In genomic region chr1:90928575-90928934, GRCm38 (mm10) we compare ENCODE assay signal across 9 mouse cellular contexts. TPM values are rescaled to one million over a fixed set of nuclear protein-coding genes. Genes with fewer than 3 reads are reported as not detected.
DNase-seq lines count a peak whose midpoint lies in the region; ATAC-seq and TF ChIP-seq lines count a peak whose summit lies in the region.
"Had no signal": no experiment of that assay in that cellular context is flagged by ENCODE, and none has a peak within 500 bp of the region (broad histone marks: within the 10 kb centered on the region; RNA-seq: fewer than 3 reads in every experiment).

No protein-coding gene starts in this region.

- peak overlapping the region; percentile 41 for H3K4me2 ChIP-seq in forebrain, embryonic 15.5 days (replicated peaks)

- DNase-seq in ES-E14 (ENCODE audit: low read depth, low spot score) = peak; percentile 87
- peak; percentile 91 to 95 for DNase-seq in heart, postnatal 10 days
- peak; percentile 86 for DNase-seq in layer of hippocampus, adult 11-12 months (ENCODE audit: low spot score)
- peak; percentile 83 for DNase-seq in lung, adult 2 months
- DNase-seq in ovary, postnatal 14 days (ENCODE audit: low spot score) = peak; percentile 87
- peak; percentile 73 for DNase-seq in thymus, postnatal 14 days

- WGBS in forebrain, embryonic 15.5 days = 2% methylated on average over 6 of the region's 6 CpGs
- WGBS in lung, adult 2 months = 10% methylated on average over 6 of the region's 6 CpGs

- intact Hi-C loops in heart, postnatal 10 days (cut with DNase I) = loop anchor here (1.0 kb wide), 1 partner anchor 28 kb away; no protein-coding TSS in a partner anchor

- no peaks in the 10 kb centered on the region for H3K9me3 ChIP-seq in ES-E14 (ENCODE audit: control insufficient read depth, insufficient read depth, low read depth, low read length)
- H3K9me3 ChIP-seq in forebrain, embryonic 15.5 days = no peaks in the 10 kb centered on the region
- H3K9me3 ChIP-seq: liver, embryonic 15.5 days had no signal

- H3K4me3 ChIP-seq in ES-E14 (ENCODE audit: insufficient read depth in 1 of 2, low read depth in 1 of 2, low read length in 2 of 2, poor library complexity in 1 of 2, severe bottlenecking in 1 of 2) = 0 out of 4 replicates have a peak overlapping the region, but pooled peaks have one; percentile 24 to 43
- H3K4me3 ChIP-seq in forebrain, embryonic 15.5 days = no peak overlapping the region
- H3K4me3 ChIP-seq in lung, adult 2 months (replicated peaks; ENCODE audit: extremely low read depth, low read depth, low read length) = no peak overlapping the region
- H3K4me3 ChIP-seq: liver, embryonic 15.5 days had no signal

- no peaks in the 10 kb centered on the region for H3K36me3 ChIP-seq in ES-E14 (ENCODE audit: control insufficient read depth, insufficient read depth, low read length, poor library complexity, severe bottlenecking)
- no peaks in the 10 kb centered on the region for H3K36me3 ChIP-seq in forebrain, embryonic 15.5 days
- H3K36me3 ChIP-seq: liver, embryonic 15.5 days had no signal

- no peak for TF ChIP-seq POLR2A in lung, adult 2 months (IDR thresholded peaks at IDR 0.05; ENCODE audit: borderline replicate concordance, extremely low read depth, low read depth, low read length)

- H3K27me3 ChIP-seq in forebrain, embryonic 15.5 days = peaks cover 8% of the 10 kb centered on the region; the same call in 1 of the 2 replicates

- H3K27ac ChIP-seq in ES-E14 (ENCODE audit: insufficient read depth, low read depth, low read length, poor library complexity, severe bottlenecking) = no peak overlapping the region
- no peak overlapping the region for H3K27ac ChIP-seq in forebrain, embryonic 15.5 days (replicated peaks)
- H3K27ac ChIP-seq: liver, embryonic 15.5 days had no signal

- in situ Hi-C loops in ES-E14 (cut with MboI; ENCODE audit: low sequenced_read_pairs in 2 of 2, unreplicated experiment in 2 of 2) = no loop called here

- peak; percentile 52 for TF ChIP-seq CTCF in lung, adult 2 months (IDR thresholded peaks at IDR 0.05; ENCODE audit: insufficient read depth, low read length)

- peak; percentile 23; the same call in 1 of the 2 replicates for ATAC-seq in cerebellum, adult (ENCODE audit: insufficient number of reproducible peaks, low FRiP score, low TSS enrichment)
- peak; percentile 64 for ATAC-seq in forebrain, embryonic 15.5 days (replicated peaks)

- H3K4me1 ChIP-seq in ES-E14 (ENCODE audit: control insufficient read depth in 2 of 2, insufficient read depth in 2 of 2, low read length in 2 of 2, poor library complexity in 1 of 2) = 0 out of 4 replicates have a peak, but pooled peaks cover 0 to 1% of the 10 kb centered on the region in 2 experiments
- peaks cover 11% of the 10 kb centered on the region for H3K4me1 ChIP-seq in forebrain, embryonic 15.5 days
- peaks cover 9% of the 10 kb centered on the region; the same call in 1 of the 2 replicates for H3K4me1 ChIP-seq in lung, adult 2 months (ENCODE audit: control insufficient read depth, insufficient read depth, low read length)
- H3K4me1 ChIP-seq: liver, embryonic 15.5 days had no signal

- H3K9ac ChIP-seq in ES-E14 (ENCODE audit: insufficient read depth, low read depth, low read length, poor library complexity, severe bottlenecking) = 0 out of 2 replicates have a peak overlapping the region, but pooled peaks have one; percentile 29
- H3K9ac ChIP-seq in forebrain, embryonic 15.5 days (replicated peaks) = no peak overlapping the region
- H3K9ac ChIP-seq: liver, embryonic 15.5 days had no signal

TF ChIP-seq in ES-E14, 5 proteins besides CTCF, POLR2A, EP300 and RAD21:
- TF ChIP-seq HCFC1 (IDR thresholded peaks at IDR 0.05; ENCODE audit: borderline replicate concordance, insufficient read depth, low read length) (no peak), ZC3H11A (IDR thresholded peaks at IDR 0.05; ENCODE audit: borderline replicate concordance, low read depth, low read length) (peak; percentile 87)
TF ChIP-seq in ES-E14: peak in this region for 1.

RNA-seq across cellular contexts. Expression of gene Mlph, which starts 13.7 kb away (rescaled TPM):
- 0.11 and 0.36 TPM in 2 replicates for total RNA-seq in ES-E14 (2012; rRNA removed)
- polyA plus RNA-seq in forebrain, embryonic 15.5 days (2015; fragmentation: Nextera tagmentation; extraction: Ambion mirVana) = 0.11 and 0.45 TPM in 2 replicates
- total RNA-seq in heart, postnatal 10 days (2021) = under 1 TPM; 0.45 to 0.86 TPM
- polyA plus RNA-seq in lung, adult 2 months (2012; rRNA removed) = 10.3 and 13.5 TPM in 2 replicates
- polyA plus RNA-seq: liver, embryonic 15.5 days had no signal

RNA-seq across cellular contexts. Expression of gene Prlh, which starts 24.4 kb away (rescaled TPM):
- total RNA-seq in ES-E14 (2012; rRNA removed) = not detected in 2 replicates
- polyA plus RNA-seq in forebrain, embryonic 15.5 days (2015; fragmentation: Nextera tagmentation; extraction: Ambion mirVana) = not detected in 2 replicates
- total RNA-seq in heart, postnatal 10 days (2021) = not detected
- polyA plus RNA-seq in lung, adult 2 months (2012; rRNA removed) = not detected in 2 replicates
- polyA plus RNA-seq: liver, embryonic 15.5 days had no signal

RNA-seq across cellular contexts. Expression of gene Rab17, which starts 40.9 kb away (rescaled TPM):
- total RNA-seq in ES-E14 (2012; rRNA removed) = 0.62 and 0.63 TPM in 2 replicates
- 0.18 and 0.20 TPM in 2 replicates for polyA plus RNA-seq in forebrain, embryonic 15.5 days (2015; fragmentation: Nextera tagmentation; extraction: Ambion mirVana)
- 1 to 10 TPM; 3.8 to 5.0 TPM for total RNA-seq in heart, postnatal 10 days (2021)
- polyA plus RNA-seq in lung, adult 2 months (2012; rRNA removed) = 1.2 and 1.7 TPM in 2 replicates

Comparison
In these comparisons a context has a peak if more than half of its experiments do, and no peak if none do; other contexts are left out.
1. H3K4me3 ChIP-seq: peak in ES-E14 (2 of 2); none in forebrain, embryonic 15.5 days (single experiment) and lung, adult 2 months (single experiment).
2. Peak in every context shown above with its lines, with median percentiles within 50 percentile points of each other: DNase-seq.